Mouse (Mus musculus) heart, postnatal 14 days (tissue): ENCODE results near the gene Ets1. TPM values are rescaled to one million over a fixed set of nuclear protein-coding genes. Genes with fewer than 3 reads are reported as not detected.

Source experiments
- DNase-seq, 2 experiments: peaks; one replicate each; pipeline ENCODE4 v3.0.0; 2021 to 2022
- intact Hi-C: fragments of 180-260 bp; cut with DNase I; formaldehyde crosslinking; loops from one replicate; pipeline ENCODE4 v1.15.1; 2025
- total RNA-seq, 2 experiments: library from RNA; stranded (reverse); gene quantifications; 2 replicates each; pipeline ENCODE4 v1.2.3; 2021

Gene Ets1
- total RNA-seq, 2 experiments from 2014 or later: 88.9 to 111 TPM

DNA sequence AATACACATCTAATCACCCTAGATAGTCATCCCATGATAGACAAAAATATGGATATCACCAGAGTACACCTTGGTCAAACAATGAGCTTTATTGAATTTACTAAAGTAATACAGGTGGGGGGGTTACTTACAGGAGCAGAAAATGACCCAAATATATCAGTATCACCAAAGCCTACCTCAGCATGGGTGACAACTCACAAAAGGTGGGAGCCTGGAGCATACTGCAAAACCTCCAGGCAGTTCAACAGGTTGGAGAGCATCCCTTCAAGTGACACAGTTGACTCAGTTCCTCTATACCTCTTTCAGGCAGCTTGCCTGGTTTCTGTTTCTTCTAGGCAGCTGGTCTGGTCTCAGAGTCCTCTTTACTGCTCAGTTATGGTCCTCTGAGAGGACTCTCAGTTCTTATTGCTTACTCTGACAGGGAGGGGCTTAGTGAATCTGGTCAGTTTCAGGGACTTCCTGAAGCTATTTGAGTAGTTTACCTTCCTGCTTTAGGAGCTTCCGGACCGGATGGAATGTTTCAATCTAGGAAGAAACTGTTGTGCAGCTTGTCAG is 24.5 kb downstream of the Ets1 start:
- no peak for DNase-seq
- intact Hi-C loops: no loop called here

- intact Hi-C loops: no loop called here
- no peak for DNase-seq
These were observed 25.1 kb downstream of the Ets1 start for GRCm38 (mm10) chr9:32661071-32661470.

GRCm38 (mm10) chr9:32661561-32661960 is 25.5 kb downstream of the Ets1 start:
- intact Hi-C loops: no loop called here
- no peak for DNase-seq

GRCm38 (mm10) chr9:32666611-32667517 is 30.8 kb downstream of the Ets1 start:
- peak; percentile 57 to 65 for DNase-seq
- intact Hi-C loops: no loop called here

- no peak for DNase-seq
- intact Hi-C loops: no loop called here
These were observed 31.5 kb downstream of the Ets1 start for GRCm38 (mm10) chr9:32667518-32667908.

- intact Hi-C loops: no loop called here
- no peak for DNase-seq
These were observed 32.2 kb downstream of the Ets1 start for GRCm38 (mm10) chr9:32668075-32668673.

DNA sequence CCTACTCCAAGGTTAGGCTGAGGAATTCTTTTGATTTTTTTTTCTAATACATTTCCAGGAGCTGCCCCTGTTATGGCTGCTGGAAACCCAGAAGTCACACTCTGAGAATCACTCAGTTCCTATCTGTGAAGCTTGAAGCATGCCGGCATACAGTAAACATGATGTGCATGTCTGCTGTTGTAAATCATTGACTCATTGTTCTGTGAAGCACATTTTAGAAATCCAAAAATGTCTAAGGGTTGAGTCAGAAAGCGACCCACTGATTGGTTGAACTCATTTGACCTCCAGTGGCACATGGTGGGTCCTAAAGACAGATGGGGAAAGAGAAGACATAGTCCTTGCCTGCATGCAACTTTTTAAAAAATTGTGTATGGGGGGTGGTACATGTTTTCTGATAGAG is 33.4 kb downstream of the Ets1 start:
- no peak for DNase-seq
- intact Hi-C loops: no loop called here

DNA sequence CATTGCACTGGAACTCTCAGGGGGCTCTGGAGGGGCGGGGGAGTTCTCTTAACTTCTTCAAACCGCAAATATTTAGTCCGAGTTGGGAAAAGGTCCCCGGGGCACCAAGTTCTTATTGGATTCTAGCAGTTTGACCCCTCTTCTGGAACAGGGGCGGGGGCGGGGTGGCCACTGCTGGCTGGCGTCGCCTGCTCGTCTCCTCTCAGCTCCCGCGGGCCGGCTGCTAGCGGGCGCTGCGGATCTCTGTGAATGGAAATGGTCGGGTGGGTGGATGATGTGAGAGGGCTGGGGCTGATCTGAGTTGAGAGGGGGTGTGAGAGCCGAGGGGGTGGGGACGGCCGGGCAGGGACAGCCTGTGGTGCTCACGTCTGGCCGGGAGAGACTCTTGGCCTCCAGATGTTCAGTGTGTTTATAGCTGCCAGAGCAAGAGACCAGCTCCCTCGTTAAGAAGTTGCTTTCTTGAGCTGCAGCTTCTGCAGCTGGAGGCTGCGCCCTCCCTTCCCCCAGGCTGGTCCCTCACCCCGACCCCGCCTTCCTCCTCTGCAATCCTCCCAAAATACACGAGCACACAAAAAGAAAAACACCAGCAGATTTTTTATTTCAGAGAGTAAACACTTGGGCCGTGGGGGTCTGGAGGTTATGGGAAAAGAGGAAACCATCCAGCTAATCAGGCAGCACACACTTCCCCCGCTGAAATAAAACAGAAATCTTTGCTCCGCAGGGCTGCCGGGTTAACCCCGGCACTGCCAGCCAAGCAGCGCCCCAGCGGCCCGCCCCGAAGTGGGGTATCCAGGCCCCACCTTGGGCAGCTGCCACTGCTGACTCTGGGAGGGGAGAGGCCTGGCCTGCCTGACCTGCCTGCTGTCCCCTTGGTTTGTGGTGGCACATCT is 36.2 kb downstream of the Ets1 start:
- intact Hi-C loops: loop anchor here (2.0 kb wide), 1 partner anchor 81 kb away; no protein-coding TSS in a partner anchor
- DNase-seq: peak; percentile 80 to 84

DNA sequence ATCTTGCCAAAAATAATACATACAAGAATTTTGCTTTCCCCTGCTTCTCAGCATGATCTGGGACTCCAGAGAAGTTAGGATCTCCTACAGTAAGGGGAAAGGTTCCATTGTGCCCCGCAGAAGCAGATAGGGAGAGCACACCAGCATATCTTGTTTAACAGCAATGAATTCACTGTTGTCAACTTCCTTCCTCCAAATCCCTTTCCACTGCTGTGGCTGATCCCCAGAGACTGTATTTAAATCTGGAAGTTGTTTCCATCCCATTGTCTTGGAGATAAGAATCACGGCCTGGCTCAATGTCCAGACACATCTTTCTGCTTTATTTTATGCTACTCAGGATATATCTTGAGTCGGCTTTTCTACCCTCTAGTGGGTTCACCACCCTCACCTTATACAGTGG is 37.9 kb downstream of the Ets1 start:
- intact Hi-C loops: loop anchor here (2.0 kb wide), 1 partner anchor 23 kb away; no protein-coding TSS in a partner anchor
- no peak for DNase-seq

DNA sequence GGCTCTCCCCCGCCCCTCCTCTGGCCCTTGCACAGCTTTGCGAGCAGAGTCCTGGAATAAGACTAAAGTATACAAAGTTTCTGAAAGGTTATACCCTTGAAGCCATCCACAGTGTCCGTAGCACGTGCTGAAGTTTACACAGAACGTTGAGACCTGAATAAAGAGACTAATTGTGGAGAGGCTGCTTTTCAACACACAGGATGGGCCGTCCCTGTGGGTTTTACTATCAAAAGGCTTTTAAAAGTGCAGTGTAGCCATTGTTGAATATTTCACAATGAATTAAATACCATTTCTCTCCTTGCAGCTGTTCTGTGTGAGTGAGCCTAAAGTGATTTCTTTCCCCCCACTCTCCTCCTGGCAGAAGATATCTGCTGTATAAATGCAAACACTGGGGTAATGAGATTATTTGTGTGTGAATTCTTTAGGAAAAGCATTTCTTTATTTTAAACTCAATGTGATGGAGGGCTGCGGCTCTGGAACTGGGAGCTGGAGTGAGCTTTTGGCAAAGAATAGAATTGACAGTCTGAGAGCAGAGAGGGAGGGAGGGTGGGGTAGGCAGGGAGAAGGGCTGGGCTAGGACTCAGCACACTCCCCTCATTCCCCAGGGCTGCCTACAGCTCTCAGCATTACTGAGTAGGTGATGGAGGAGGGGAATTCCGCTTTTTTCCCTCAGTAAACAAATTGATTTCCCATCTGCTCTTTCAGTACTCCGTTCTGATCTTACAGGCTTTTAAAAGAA is 39.8 kb downstream of the Ets1 start:
- intact Hi-C loops: loop anchor here (2.0 to 5.0 kb wide), 2 partner anchors 21 to 266 kb away; no protein-coding TSS in a partner anchor
- DNase-seq: no peak

DNA sequence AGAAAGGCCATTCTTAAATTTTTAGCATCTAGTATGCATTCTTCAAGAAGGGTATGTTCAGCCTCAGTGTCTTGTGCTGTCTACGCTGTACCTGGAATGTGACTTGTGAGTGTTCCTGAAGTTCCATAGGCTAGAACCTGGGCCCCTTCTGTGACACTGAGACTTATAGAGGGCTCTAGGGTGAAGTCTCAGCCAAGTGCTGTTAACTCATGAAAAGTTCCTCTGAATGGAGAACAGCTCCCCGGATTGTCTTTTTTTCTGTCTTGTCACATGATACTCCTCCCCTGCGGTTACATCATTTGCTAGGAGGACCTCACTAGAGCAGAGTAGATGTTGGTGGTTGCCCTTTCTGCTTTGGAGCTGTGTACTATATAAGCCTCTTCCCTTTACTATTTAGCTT is 40.5 kb downstream of the Ets1 start:
- DNase-seq: no peak
- intact Hi-C loops: loop anchor here (5.0 kb wide), 1 partner anchor 266 kb away; no protein-coding TSS in a partner anchor

GRCm38 (mm10) chr9:32677646-32678045 is 41.6 kb downstream of the Ets1 start:
- intact Hi-C loops: loop anchor here (5.0 kb wide), 1 partner anchor 265 kb away; no protein-coding TSS in a partner anchor
- DNase-seq: no peak

DNA sequence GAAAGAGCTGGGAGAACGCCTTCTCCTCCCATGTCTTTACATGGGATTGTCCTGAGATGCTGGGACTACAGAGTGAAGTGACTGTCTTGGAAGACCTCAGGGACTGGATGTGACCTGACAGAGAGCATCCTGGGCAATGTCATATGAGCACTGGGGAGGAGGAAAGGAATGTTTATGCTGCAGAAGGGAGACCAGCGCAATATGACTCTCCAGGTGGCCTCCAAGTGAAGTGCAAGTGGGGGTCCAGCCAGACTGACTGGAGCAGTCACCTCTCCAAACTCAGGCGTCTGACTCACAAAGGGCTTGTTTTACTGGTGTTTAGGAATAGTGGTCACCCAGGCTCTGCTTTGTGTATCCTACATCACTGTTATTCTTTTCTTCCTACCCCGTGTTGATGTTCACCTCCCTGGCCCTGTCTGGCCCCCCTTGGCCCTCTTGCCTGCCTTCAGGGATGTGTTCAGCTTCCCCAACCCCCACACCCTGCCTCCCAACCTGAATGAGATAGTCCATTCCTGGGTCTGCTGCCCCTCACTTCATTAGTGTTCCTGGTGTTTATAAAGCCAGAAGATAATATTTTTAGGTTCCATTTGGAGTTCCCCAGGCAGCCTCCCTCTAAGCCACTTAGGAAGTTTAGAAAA is 42.2 kb downstream of the Ets1 start:
- intact Hi-C loops: loop anchor here (5.0 kb wide), 1 partner anchor 264 kb away; no protein-coding TSS in a partner anchor

GRCm38 (mm10) chr9:32679531-32679930 is 43.5 kb downstream of the Ets1 start:
- DNase-seq: no peak
- intact Hi-C loops: loop anchor here (5.0 kb wide), 1 partner anchor 263 kb away; no protein-coding TSS in a partner anchor

More for the DNA sequence above, 42.2 kb downstream of the Ets1 start:
- no peak for DNase-seq

GRCm38 (mm10) chr9:32680201-32680600 is 44.2 kb downstream of the Ets1 start:
- DNase-seq: no peak
- intact Hi-C loops: no loop called here

DNA sequence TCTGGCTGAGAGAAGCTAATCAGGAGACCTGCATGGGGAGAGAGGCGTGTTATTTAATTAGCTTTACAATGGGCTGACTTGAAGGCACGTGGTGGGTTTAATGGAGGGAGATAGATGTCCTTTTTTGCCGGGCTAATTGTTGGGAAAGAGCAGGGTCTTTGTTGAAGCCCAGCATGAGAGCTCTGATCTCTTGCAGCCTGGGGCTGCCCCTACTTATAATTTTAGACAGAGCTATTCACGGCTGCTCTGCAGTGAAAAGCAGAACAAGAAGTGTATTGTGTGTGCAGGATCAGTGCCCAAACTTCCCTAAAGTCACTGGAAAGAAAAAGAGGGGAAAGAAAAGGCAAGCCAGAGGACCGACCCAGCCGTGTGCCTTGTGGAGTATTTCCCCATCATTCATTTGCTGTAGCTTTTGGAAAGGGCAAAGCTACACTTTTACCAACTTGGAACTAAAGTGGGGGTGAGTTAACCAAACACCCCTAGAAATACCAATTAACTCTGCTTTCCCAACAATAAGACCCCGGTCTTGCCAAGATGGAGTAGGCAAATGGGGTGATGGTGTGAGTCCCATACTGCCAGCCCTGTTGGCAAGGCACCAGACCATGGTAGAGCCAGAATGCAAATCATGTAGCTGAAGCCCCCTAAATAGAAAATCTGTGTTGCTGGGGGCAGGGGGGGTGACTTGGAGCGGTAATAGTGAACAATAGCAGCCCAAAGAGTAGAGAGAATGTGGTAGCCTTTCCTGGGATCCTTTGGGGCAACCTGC is 50.0 kb downstream of the Ets1 start:
- DNase-seq: no peak
- intact Hi-C loops: no loop called here

GRCm38 (mm10) chr9:32688351-32688750 is 52.3 kb downstream of the Ets1 start:
- intact Hi-C loops: no loop called here
- DNase-seq: no peak
